9 mouse cellular contexts compared by ENCODE assay signal in the genomic region with DNA sequence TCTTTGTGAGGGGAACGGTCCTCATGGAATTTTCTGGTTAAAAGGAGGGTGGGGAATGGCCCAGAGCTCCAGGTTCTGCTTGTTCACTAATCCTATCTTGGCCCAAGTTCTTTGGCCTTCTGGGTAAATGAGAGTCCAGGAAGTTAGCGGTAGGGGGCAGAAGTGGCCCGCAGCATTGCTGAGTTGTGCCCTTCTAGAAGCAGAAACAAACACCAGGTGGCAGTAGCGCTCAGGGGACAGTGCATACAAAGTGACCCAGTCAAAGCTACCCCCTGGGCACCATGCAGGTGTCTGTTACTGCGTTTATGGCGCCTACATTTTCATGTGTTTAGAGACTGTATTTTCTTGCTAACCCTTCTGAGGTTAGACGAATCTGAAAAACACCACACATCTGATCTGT. TPM values are rescaled to one million over a fixed set of nuclear protein-coding genes. Genes with fewer than 3 reads are reported as not detected.
DNase-seq lines count a peak whose midpoint lies in the region; ATAC-seq lines count a peak whose summit lies in the region.
"Had no signal": no experiment of that assay in that cellular context is flagged by ENCODE, and none has a peak within 500 bp of the region (broad histone marks: within the 10 kb centered on the region; RNA-seq: fewer than 3 reads in every experiment).

No protein-coding gene starts in this region.

- ATAC-seq in hindbrain, embryonic 16.5 days = peak; percentile 76
- peak; percentile 72 for ATAC-seq in megakaryocyte progenitor cell, adult 5-6 weeks (replicated peaks; ENCODE audit: poor library complexity)

- no peaks in the 10 kb centered on the region for H3K36me3 ChIP-seq in hindbrain, embryonic 16.5 days (ENCODE audit: control insufficient read depth, insufficient read depth, low read length)

- H3K4me1 ChIP-seq in hindbrain, embryonic 16.5 days (ENCODE audit: control insufficient read depth, insufficient read depth, low read depth, low read length) = peaks cover 18% of the 10 kb centered on the region

- no peak overlapping the region for H3K27ac ChIP-seq in hindbrain, embryonic 16.5 days (ENCODE audit: low read depth, low read length)
- H3K27ac ChIP-seq: macrophage had no signal

- DNase-seq in NIH3T3 (ENCODE audit: low read depth) = peak; percentile 91
- peak; percentile 93 to 98 for DNase-seq in cerebellum, postnatal 14 days
- peak; percentile 81 to 87 for DNase-seq in frontal cortex, postnatal 36 days (ENCODE audit: low spot score in 2 of 2)
- DNase-seq in left cerebral cortex, adult 11 months (ENCODE audit: low spot score) = peak; percentile 69
- DNase-seq in right cerebral cortex, postnatal 10 days (ENCODE audit: low spot score in 2 of 2) = peak; percentile 81 to 90
- DNase-seq in urinary bladder, postnatal 10 days (ENCODE audit: low spot score) = peak; percentile 76

- H3K4me2 ChIP-seq in hindbrain, embryonic 16.5 days (ENCODE audit: low read length) = no peak overlapping the region

- no peak overlapping the region for H3K4me3 ChIP-seq in hindbrain, embryonic 16.5 days (ENCODE audit: low read length)

- WGBS in hindbrain, embryonic 16.5 days = 9% methylated on average over 7 of the region's 7 CpGs

- no peaks in the 10 kb centered on the region for H3K9me3 ChIP-seq in hindbrain, embryonic 16.5 days (ENCODE audit: control insufficient read depth, low read length)

- no peak overlapping the region for H3K9ac ChIP-seq in hindbrain, embryonic 16.5 days (ENCODE audit: low read depth, low read length)

- no peaks in the 10 kb centered on the region; the same call in 1 of the 2 replicates for H3K27me3 ChIP-seq in hindbrain, embryonic 16.5 days (replicated peaks; ENCODE audit: control insufficient read depth, insufficient read depth, low read length)

RNA-seq across cellular contexts. Expression of a gene that starts 8.1 kb away (rescaled TPM):
- 4.9 and 5.4 TPM in 2 replicates for polyA plus RNA-seq in hindbrain, embryonic 16.5 days (2015; fragmentation: Nextera tagmentation; extraction: Ambion mirVana)
- 0.12 TPM in 1 of 2 replicates, not detected in the other for total RNA-seq in megakaryocyte progenitor cell, adult 5-6 weeks (2015)
- total RNA-seq in megakaryocyte progenitor cell, adult 5-6 weeks (2017) = not detected in 2 replicates

RNA-seq across cellular contexts. Expression of a gene that starts 27.0 kb away (rescaled TPM):
- 0.84 and 1.2 TPM in 2 replicates for polyA plus RNA-seq in hindbrain, embryonic 16.5 days (2015; fragmentation: Nextera tagmentation; extraction: Ambion mirVana)
- total RNA-seq in megakaryocyte progenitor cell, adult 5-6 weeks (2015) = not detected in 2 replicates
- not detected in 2 replicates for total RNA-seq in megakaryocyte progenitor cell, adult 5-6 weeks (2017)

RNA-seq across cellular contexts. Expression of a gene that starts 28.9 kb away (rescaled TPM):
- 71.7 and 84.9 TPM in 2 replicates for polyA plus RNA-seq in hindbrain, embryonic 16.5 days (2015; fragmentation: Nextera tagmentation; extraction: Ambion mirVana)
- 621 and 639 TPM in 2 replicates for total RNA-seq in megakaryocyte progenitor cell, adult 5-6 weeks (2015)
- total RNA-seq in megakaryocyte progenitor cell, adult 5-6 weeks (2017) = 290 and 305 TPM in 2 replicates

RNA-seq across cellular contexts. Expression of a gene that starts 47.1 kb away (rescaled TPM):
- 32.9 and 42.5 TPM in 2 replicates for polyA plus RNA-seq in hindbrain, embryonic 16.5 days (2015; fragmentation: Nextera tagmentation; extraction: Ambion mirVana)
- 0.10 TPM in 1 of 2 replicates, not detected in the other for total RNA-seq in megakaryocyte progenitor cell, adult 5-6 weeks (2015)
- 0.30 TPM in 1 of 2 replicates, not detected in the other for total RNA-seq in megakaryocyte progenitor cell, adult 5-6 weeks (2017)

RNA-seq across cellular contexts. Expression of a gene that starts 53.5 kb away (rescaled TPM):
- 0.11 and 0.23 TPM in 2 replicates for polyA plus RNA-seq in hindbrain, embryonic 16.5 days (2015; fragmentation: Nextera tagmentation; extraction: Ambion mirVana)
- 0.35 and 0.49 TPM in 2 replicates for total RNA-seq in megakaryocyte progenitor cell, adult 5-6 weeks (2015)
- total RNA-seq in megakaryocyte progenitor cell, adult 5-6 weeks (2017) = 0.41 and 0.62 TPM in 2 replicates
